Mouse (Mus musculus) hindbrain, embryonic 14.5 days (tissue): ENCODE data around the gene Ezh1. TPM values are rescaled to one million over a fixed set of nuclear protein-coding genes. Genes with fewer than 3 reads are reported as not detected.

Experiments used
- ATAC-seq: fragments of 200-750 bp; cut with Nextera tagmentation; 2 replicates; pipeline ENCODE4 v1.8.0; 2017; ENCODE audit warnings: moderate number of reproducible peaks, mild to moderate bottlenecking, moderate TSS enrichment, moderate library complexity; ENCODE audit not compliant: low FRiP score
- DNase-seq: peaks from one replicate; pipeline ENCODE4 v3.0.0-alpha.2; 2015; ENCODE audit warnings: low spot score
- H3K27ac ChIP-seq: fragments of 300-500 bp; sonication (generic); 2 replicates; pipeline ENCODE4 v1.5.1; 2014; ENCODE audit warnings: mild to moderate bottlenecking, moderate library complexity
- H3K27me3 ChIP-seq: fragments of 300-500 bp; sonication (generic); 2 replicates; pipeline ENCODE4 v1.6.1; 2014; ENCODE audit warnings: mild to moderate bottlenecking, low read length, mixed read lengths; ENCODE audit not compliant: control insufficient read depth, insufficient read depth
- H3K36me3 ChIP-seq: fragments of 300-500 bp; sonication (generic); replicated peaks from 2 replicates; pipeline ENCODE4 v1.6.1; 2014; ENCODE audit not compliant: control insufficient read depth, insufficient read depth
- H3K4me1 ChIP-seq: fragments of 300-500 bp; sonication (generic); replicated peaks from 2 replicates; pipeline ENCODE4 v1.6.1; 2014; ENCODE audit warnings: antibody characterized with exemption, low read length, mixed read lengths; ENCODE audit not compliant: control insufficient read depth, insufficient read depth
- H3K4me2 ChIP-seq: fragments of 300-500 bp; sonication (generic); replicated peaks from 2 replicates; pipeline ENCODE4 v1.6.1; 2014; ENCODE audit warnings: mild to moderate bottlenecking, moderate library complexity
- H3K4me3 ChIP-seq: fragments of 300-500 bp; sonication (generic); replicated peaks from 2 replicates; pipeline ENCODE4 v1.5.1; 2014; ENCODE audit warnings: mild to moderate bottlenecking, low read length
- H3K9ac ChIP-seq: fragments of 300-500 bp; sonication (generic); 2 replicates; pipeline ENCODE4 v1.6.1; 2014
- H3K9me3 ChIP-seq: fragments of 300-500 bp; sonication (generic); 2 replicates; pipeline ENCODE4 v1.6.1; 2016; ENCODE audit warnings: low read length; ENCODE audit not compliant: control insufficient read depth
- WGBS: fragments of 180-500 bp; shearing (Covaris S2); extraction: QIAGEN DNeasy Blood & Tissue Kit; methylation state at CpG from one replicate; pipeline ENCODE4 v1.1.7; 2014; 5-methylcytosine and 5-hydroxymethylcytosine counted together
- polyA plus RNA-seq: library from polyadenylated mRNA; unstranded; fragments of >200 nt; fragmentation: Nextera tagmentation; extraction: Ambion mirVana; gene quantifications from 2 replicates; pipeline ENCODE4 v1.2.1, GENCODE M21; 2014

The Ezh1 gene
- polyA plus RNA-seq, 1 experiment from 2014 or later = 26.9 TPM

GRCm38 (mm10) chr11:101189495-101190180 lies 36.6 kb downstream of the Ezh1 start:
- Histone ChIP-seq H3K4me2 (no peak overlapping the region), H3K27ac (peak overlapping the region; percentile 70), H3K9ac (no peak overlapping the region; the same call in 1 of the 2 replicates), H3K27me3 (no peaks in the 10 kb centered on the region), H3K9me3 (no peaks in the 10 kb centered on the region), H3K36me3 (peaks cover 10% of the 10 kb centered on the region; the same call in 1 of the 2 replicates), H3K4me3 (no peak overlapping the region), H3K4me1 (peaks cover 18% of the 10 kb centered on the region)
- WGBS = 11% methylated on average over 6 of the region's 6 CpGs
- DNase-seq = peak; percentile 51
- ATAC-seq = peak; percentile 81

GRCm38 (mm10) chr11:101188166-101188805 lies 38.0 kb downstream of the Ezh1 start:
- H3K4me2 ChIP-seq = no peak overlapping the region
- peaks cover 2% of the 10 kb centered on the region; the same call in 1 of the 2 replicates for H3K36me3 ChIP-seq
- H3K27ac ChIP-seq = no peak overlapping the region
- H3K27me3 ChIP-seq = no peaks in the 10 kb centered on the region
- peaks cover 18% of the 10 kb centered on the region for H3K4me1 ChIP-seq
- ATAC-seq (no peak), DNase-seq (no peak)
- 86% methylated on average over 11 of the region's 11 CpGs for WGBS
- no peaks in the 10 kb centered on the region for H3K9me3 ChIP-seq
- H3K4me3 ChIP-seq = no peak overlapping the region
- no peak overlapping the region for H3K9ac ChIP-seq

GRCm38 (mm10) chr11:101187541-101187940 lies 38.7 kb downstream of the Ezh1 start:
- no peaks in the 10 kb centered on the region for H3K9me3 ChIP-seq
- H3K4me2 ChIP-seq = no peak overlapping the region
- ATAC-seq = no peak

GRCm38 (mm10) chr11:101186526-101187247 lies 39.6 kb downstream of the Ezh1 start:
- ATAC-seq = no peak
- Histone ChIP-seq H3K36me3 (no peaks in the 10 kb centered on the region; the same call in 1 of the 2 replicates), H3K4me2 (no peak overlapping the region), H3K27me3 (no peaks in the 10 kb centered on the region), H3K9ac (no peak overlapping the region), H3K9me3 (no peaks in the 10 kb centered on the region), H3K4me1 (peaks cover 18% of the 10 kb centered on the region), H3K27ac (no peak overlapping the region), H3K4me3 (no peak overlapping the region)
- no peak for DNase-seq
- 79% methylated on average over 27 of the region's 27 CpGs for WGBS

More at GRCm38 (mm10) chr11:101187541-101187940, 38.7 kb downstream of the Ezh1 start:
- Histone ChIP-seq H3K36me3 (no peaks in the 10 kb centered on the region; the same call in 1 of the 2 replicates), H3K4me3 (no peak overlapping the region), H3K27me3 (no peaks in the 10 kb centered on the region), H3K4me1 (peaks cover 18% of the 10 kb centered on the region), H3K27ac (no peak overlapping the region), H3K9ac (no peak overlapping the region)
- 90% methylated on average over 5 of the region's 5 CpGs for WGBS
- no peak for DNase-seq

- no peak overlapping the region for H3K4me3 ChIP-seq
- no peak for ATAC-seq
- H3K27me3 ChIP-seq = no peaks in the 10 kb centered on the region
- WGBS = 94% methylated on average over 4 of the region's 4 CpGs
- peaks cover 14% of the 10 kb centered on the region for H3K4me1 ChIP-seq
- no peak overlapping the region for H3K9ac ChIP-seq
- H3K36me3 ChIP-seq = no peaks in the 10 kb centered on the region; the same call in 1 of the 2 replicates
- no peak overlapping the region for H3K27ac ChIP-seq
- no peak overlapping the region for H3K4me2 ChIP-seq
- no peaks in the 10 kb centered on the region for H3K9me3 ChIP-seq
- no peak for DNase-seq
Observed at GRCm38 (mm10) chr11:101185441-101185840, 40.8 kb downstream of the Ezh1 start.

- H3K9me3 ChIP-seq = no peaks in the 10 kb centered on the region
- whole genome bisulfite sequencing = 90% methylated on average over 12 of the region's 12 CpGs
- DNase-seq (no peak), ATAC-seq (no peak)
- H3K4me2 ChIP-seq = no peak overlapping the region
- H3K4me1 ChIP-seq = peaks cover 10% of the 10 kb centered on the region
- H3K27me3 ChIP-seq = no peaks in the 10 kb centered on the region
- H3K27ac ChIP-seq = no peak overlapping the region
- no peak overlapping the region for H3K4me3 ChIP-seq
- no peak overlapping the region for H3K9ac ChIP-seq
- H3K36me3 ChIP-seq = no peaks in the 10 kb centered on the region; the same call in 1 of the 2 replicates
Observed at GRCm38 (mm10) chr11:101184984-101185383, 41.3 kb downstream of the Ezh1 start.

- WGBS = 78% methylated on average over 14 of the region's 14 CpGs
- H3K27ac ChIP-seq = no peak overlapping the region
- no peaks in the 10 kb centered on the region; the same call in 1 of the 2 replicates for H3K4me1 ChIP-seq
- H3K9me3 ChIP-seq = no peaks in the 10 kb centered on the region
- peaks cover 10% of the 10 kb centered on the region; the same call in 1 of the 2 replicates for H3K27me3 ChIP-seq
- ATAC-seq (no peak), DNase-seq (no peak)
- no peak overlapping the region for H3K4me2 ChIP-seq
- H3K9ac ChIP-seq = no peak overlapping the region
- no peaks in the 10 kb centered on the region; the same call in 1 of the 2 replicates for H3K36me3 ChIP-seq
- no peak overlapping the region for H3K4me3 ChIP-seq
Observed at GRCm38 (mm10) chr11:101182771-101183517, 43.3 kb downstream of the Ezh1 start.

- H3K4me1 ChIP-seq = peaks cover 5% of the 10 kb centered on the region; the same call in 1 of the 2 replicates
- peaks cover 20% of the 10 kb centered on the region for H3K27me3 ChIP-seq
- H3K36me3 ChIP-seq = no peaks in the 10 kb centered on the region
- 91% methylated on average over 11 of the region's 11 CpGs for WGBS
- H3K9ac ChIP-seq = no peak overlapping the region
- no peak overlapping the region for H3K4me2 ChIP-seq
- H3K27ac ChIP-seq = no peak overlapping the region
- no peaks in the 10 kb centered on the region for H3K9me3 ChIP-seq
- ATAC-seq (no peak), DNase-seq (no peak)
- H3K4me3 ChIP-seq = no peak overlapping the region
Observed at GRCm38 (mm10) chr11:101181961-101182360, 44.3 kb downstream of the Ezh1 start.
